Mouse (Mus musculus) heart, postnatal 0 days (tissue): ENCODE measurements around the gene Dnm3. TPM values are rescaled to one million over a fixed set of nuclear protein-coding genes. Genes with fewer than 3 reads are reported as not detected.

Experiments used
- ATAC-seq: fragments of 200-750 bp; cut with Nextera tagmentation; 2 replicates; pipeline ENCODE4 v1.8.0; 2017; ENCODE audit warnings: low read depth, moderate number of reproducible peaks, moderate library complexity; ENCODE audit not compliant: insufficient read depth
- DNase-seq: peaks from one replicate; pipeline ENCODE4 v3.0.0-alpha.2; 2016; ENCODE audit warnings: low spot score
- H3K27ac ChIP-seq: fragments of 300-500 bp; sonication (generic); 2 replicates; pipeline ENCODE4 v1.5.1; 2014; ENCODE audit warnings: low read depth, mild to moderate bottlenecking
- H3K27me3 ChIP-seq: fragments of 300-500 bp; sonication (generic); 2 replicates; pipeline ENCODE4 v1.6.1; 2014; ENCODE audit warnings: low read length, mixed read lengths; ENCODE audit not compliant: control insufficient read depth, insufficient read depth
- H3K36me3 ChIP-seq: fragments of 300-500 bp; sonication (generic); replicated peaks from 2 replicates; pipeline ENCODE4 v1.6.1; 2014; ENCODE audit warnings: low read length, mixed read lengths; ENCODE audit not compliant: control insufficient read depth, insufficient read depth
- H3K4me1 ChIP-seq: fragments of 300-500 bp; sonication (generic); 2 replicates; pipeline ENCODE4 v1.6.1; 2014; ENCODE audit warnings: antibody characterized with exemption; ENCODE audit not compliant: control insufficient read depth, insufficient read depth
- H3K4me2 ChIP-seq: fragments of 300-500 bp; sonication (generic); 2 replicates; pipeline ENCODE4 v1.6.1; 2014; ENCODE audit warnings: low read depth, mild to moderate bottlenecking, low read length, moderate library complexity
- H3K4me3 ChIP-seq: fragments of 300-500 bp; sonication (generic); 2 replicates; pipeline ENCODE4 v1.5.1; 2014; ENCODE audit warnings: low read depth, low read length
- H3K9ac ChIP-seq: fragments of 300-500 bp; sonication (generic); replicated peaks from 2 replicates; pipeline ENCODE4 v1.6.1; 2014; ENCODE audit warnings: low read depth, low read length, mixed read lengths
- H3K9me3 ChIP-seq: fragments of 300-500 bp; sonication (generic); replicated peaks from 2 replicates; pipeline ENCODE4 v1.6.1; 2016; ENCODE audit warnings: low read length; ENCODE audit not compliant: control insufficient read depth
- CTCF ChIP-seq: IDR thresholded peaks from 2 replicates; pipeline ENCODE4 v1.5.1; 2016; ENCODE audit warnings: antibody characterized with exemption, control low read depth, low read depth
- EP300 ChIP-seq: IDR thresholded peaks from 2 replicates; pipeline ENCODE4 v1.6.1; 2016; ENCODE audit warnings: antibody characterized with exemption, low read depth
- WGBS: fragments of 180-500 bp; shearing (Covaris S2); extraction: QIAGEN DNeasy Blood & Tissue Kit; methylation state at CpG from one replicate; pipeline ENCODE4 v1.1.7; 2014; 5-methylcytosine and 5-hydroxymethylcytosine counted together
- polyA plus RNA-seq: library from polyadenylated mRNA; unstranded; fragments of >200 nt; fragmentation: Nextera tagmentation; extraction: Ambion mirVana; gene quantifications from 2 replicates; pipeline ENCODE4 v1.2.1, GENCODE M21; 2015
- total RNA-seq: library from RNA; depleted of rRNA; stranded (reverse); fragments of >200 nt; gene quantifications from 2 replicates; pipeline ENCODE4 v1.2.3, GENCODE M21; 2014; ENCODE audit warnings: low replicate concordance

Dnm3 gene
- total and polyA plus RNA-seq, 2 experiments from 2014 or later = 1.9 to 2.4 TPM

DNA sequence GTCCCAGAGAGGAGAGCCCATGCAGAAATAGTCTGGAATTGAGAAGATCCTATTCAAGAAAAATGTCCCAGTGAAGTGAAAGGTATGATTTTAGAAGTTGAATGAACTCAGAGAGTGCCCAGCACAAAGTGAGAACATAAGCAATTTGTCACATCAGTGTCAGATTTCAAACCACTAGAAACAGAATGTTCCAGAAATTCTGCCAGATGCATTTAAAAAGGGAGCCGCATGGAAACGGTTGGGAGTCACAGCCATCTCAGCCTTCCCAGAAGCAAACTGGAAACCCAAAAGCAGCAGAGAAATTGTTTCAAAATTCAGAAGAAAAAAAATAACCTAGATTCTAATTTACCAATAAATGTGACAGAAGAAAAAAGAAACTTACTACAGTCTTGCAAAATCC is 154.7 kb downstream of the Dnm3 start:
- WGBS = 59% methylated on average over 2 of the region's 2 CpGs
- no peaks in the 10 kb centered on the region for H3K4me1 ChIP-seq

DNA sequence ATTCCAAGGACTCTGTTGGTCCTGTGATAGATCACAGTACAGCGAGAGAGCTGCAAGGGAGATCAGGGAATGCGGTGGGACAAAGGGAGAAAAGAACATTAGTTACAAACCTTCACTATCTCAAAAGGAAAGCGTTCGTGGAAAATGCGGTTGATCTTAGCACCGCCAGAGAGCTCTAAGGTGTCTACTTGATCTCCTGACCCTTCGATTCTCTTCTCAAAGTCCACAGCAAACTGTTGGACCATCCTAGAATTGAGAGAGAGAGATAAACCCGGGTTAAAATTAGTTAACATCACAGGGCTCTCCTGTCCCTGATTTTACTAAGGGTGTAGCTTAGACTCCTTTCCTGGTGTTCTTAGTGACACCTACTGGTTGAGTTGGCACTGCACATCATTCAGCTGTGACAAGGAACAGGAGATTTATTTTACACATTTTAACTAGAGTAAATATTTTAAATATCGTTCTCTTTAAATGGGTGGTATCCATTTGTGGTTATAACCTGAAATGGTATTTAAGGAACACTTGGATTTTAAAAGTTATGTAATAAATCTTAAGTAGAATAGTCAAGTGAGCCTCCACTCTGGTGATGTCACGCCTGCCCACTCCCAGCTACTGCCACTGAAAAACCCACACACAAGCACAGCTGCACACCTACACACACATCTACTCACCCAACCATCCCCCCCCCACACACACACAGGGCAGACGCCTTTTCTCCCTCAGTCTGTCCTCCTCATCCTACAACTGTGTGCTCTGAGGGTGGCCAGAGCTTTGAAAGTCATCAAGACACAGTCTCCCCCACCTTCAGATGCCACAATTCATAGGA is 164.2 kb downstream of the Dnm3 start:
- Histone ChIP-seq H3K9me3 (no peaks in the 10 kb centered on the region), H3K27ac (no peak overlapping the region), H3K4me3 (peak overlapping the region; percentile 21), H3K4me1 (no peaks in the 10 kb centered on the region), H3K36me3 (no peaks in the 10 kb centered on the region), H3K9ac (no peak overlapping the region; the same call in 1 of the 2 replicates), H3K4me2 (peak overlapping the region; percentile 52), H3K27me3 (no peaks in the 10 kb centered on the region)
- WGBS = 26% methylated on average over 11 of the region's 11 CpGs
- peak; percentile 61 for DNase-seq
- peak; percentile 86 for TF ChIP-seq CTCF
- no peak for TF ChIP-seq EP300
- peak; percentile 80 for ATAC-seq

More for the DNA sequence above, 154.7 kb downstream of the Dnm3 start:
- TF ChIP-seq EP300 (no peak), CTCF (no peak)
- H3K9ac ChIP-seq = no peak overlapping the region
- no peaks in the 10 kb centered on the region for H3K27me3 ChIP-seq
- no peak overlapping the region for H3K27ac ChIP-seq
- no peak overlapping the region for H3K4me2 ChIP-seq
- DNase-seq (peak; percentile 16), ATAC-seq (no peak)
- H3K9me3 ChIP-seq = no peaks in the 10 kb centered on the region
- no peaks in the 10 kb centered on the region for H3K36me3 ChIP-seq
- H3K4me3 ChIP-seq = no peak overlapping the region

DNA sequence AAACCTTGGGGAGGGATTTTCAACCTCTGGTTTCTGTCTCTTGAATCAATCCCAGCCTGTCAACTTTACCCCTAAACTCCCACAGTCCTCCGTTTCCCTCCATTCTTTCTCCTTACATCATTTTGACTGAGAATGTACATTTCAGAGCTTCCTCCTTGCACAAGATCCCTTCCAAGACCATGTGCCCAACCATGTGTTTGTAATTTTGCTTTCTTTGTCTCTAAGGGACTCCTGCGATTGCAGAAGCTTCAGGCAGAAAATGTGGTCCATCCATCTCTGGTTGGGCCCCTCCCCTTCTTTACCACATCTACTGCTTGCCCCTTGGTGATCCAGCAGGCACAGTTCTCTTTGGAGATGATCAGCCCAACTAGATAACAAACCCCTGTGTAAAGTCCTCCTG is 165.2 kb downstream of the Dnm3 start:
- Histone ChIP-seq H3K4me1 (no peaks in the 10 kb centered on the region), H3K9ac (no peak overlapping the region), H3K9me3 (no peaks in the 10 kb centered on the region), H3K27me3 (no peaks in the 10 kb centered on the region), H3K36me3 (no peaks in the 10 kb centered on the region), H3K27ac (no peak overlapping the region), H3K4me2 (no peak overlapping the region), H3K4me3 (no peak overlapping the region)
- ATAC-seq = no peak
- 74% methylated on average over 2 of the region's 2 CpGs for WGBS
- TF ChIP-seq CTCF (no peak), EP300 (no peak)
- DNase-seq = no peak

DNA sequence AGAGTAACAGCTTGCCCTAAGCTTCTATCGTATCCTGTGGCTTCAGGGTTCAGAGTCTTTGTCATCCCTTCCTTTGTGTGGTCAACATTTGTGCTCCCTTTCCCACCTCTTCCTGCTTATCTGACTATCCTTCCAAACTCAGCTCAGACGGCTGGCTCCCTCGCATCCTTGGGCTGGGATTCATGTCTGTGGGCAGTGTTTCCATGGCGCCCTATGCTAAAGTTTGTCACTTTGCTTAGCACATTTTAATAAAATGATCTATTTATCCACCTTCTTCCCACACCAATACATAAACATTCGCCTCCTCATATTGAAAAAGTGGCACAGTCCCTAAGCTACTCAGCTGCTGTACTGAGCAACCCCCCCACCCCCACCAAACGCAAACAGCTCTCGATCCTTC is 165.7 kb downstream of the Dnm3 start:
- H3K27me3 ChIP-seq = no peaks in the 10 kb centered on the region
- no peak for DNase-seq

DNA sequence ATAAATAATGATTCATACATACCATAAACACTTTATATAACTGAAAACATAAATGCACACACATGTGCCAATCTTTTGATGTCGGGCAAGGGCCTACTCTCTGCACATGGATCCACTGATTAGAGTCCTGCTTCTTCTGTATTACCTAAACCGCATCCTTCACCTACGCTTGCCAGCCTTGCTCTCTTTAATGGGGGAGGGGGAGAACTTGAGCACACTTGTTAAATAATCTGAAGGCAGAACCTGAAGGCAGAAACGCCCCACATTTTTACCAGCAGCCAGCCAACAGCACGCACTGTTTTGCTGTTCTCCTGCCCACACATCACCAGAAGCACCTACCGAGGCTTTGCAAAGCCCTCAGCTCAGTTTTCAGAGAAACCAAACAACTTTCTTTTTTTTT is 172.6 kb downstream of the Dnm3 start:
- TF ChIP-seq EP300 (no peak), CTCF (no peak)
- H3K9me3 ChIP-seq = no peaks in the 10 kb centered on the region
- no peak overlapping the region for H3K9ac ChIP-seq
- no peaks in the 10 kb centered on the region for H3K36me3 ChIP-seq
- H3K27ac ChIP-seq = no peak overlapping the region
- no peak overlapping the region for H3K4me2 ChIP-seq
- no peak for DNase-seq
- whole genome bisulfite sequencing = 77% methylated on average over 6 of the region's 6 CpGs
- ATAC-seq = no peak
- no peaks in the 10 kb centered on the region for H3K27me3 ChIP-seq
- no peak overlapping the region for H3K4me3 ChIP-seq
- no peaks in the 10 kb centered on the region for H3K4me1 ChIP-seq

More for the DNA sequence above, 165.7 kb downstream of the Dnm3 start:
- H3K27ac ChIP-seq = no peak overlapping the region
- TF ChIP-seq EP300 (no peak), CTCF (no peak)
- 74% methylated on average over 7 of the region's 7 CpGs for WGBS
- H3K4me3 ChIP-seq = no peak overlapping the region
- H3K4me2 ChIP-seq = no peak overlapping the region
- no peaks in the 10 kb centered on the region for H3K9me3 ChIP-seq
- H3K36me3 ChIP-seq = no peaks in the 10 kb centered on the region
- no peaks in the 10 kb centered on the region for H3K4me1 ChIP-seq
- no peak for ATAC-seq
- no peak overlapping the region for H3K9ac ChIP-seq
